Mouse (Mus musculus) thymus, adult 2 months (tissue): ENCODE data around the gene Agbl2. TPM values are rescaled to one million over a fixed set of nuclear protein-coding genes. Genes with fewer than 3 reads are reported as not detected.

Experiments
- DNase-seq: peaks from one replicate; pipeline ENCODE4 v3.0.0; 2021
- H3K27ac ChIP-seq: fragments of 200-500 bp; 2 replicates; pipeline ENCODE4 v1.5.1; 2012; ENCODE audit warnings: low read length, control low read depth; ENCODE audit not compliant: control insufficient read depth, insufficient read depth
- H3K27me3 ChIP-seq: fragments of 200-500 bp; 2 replicates; pipeline ENCODE4 v1.6.1; 2012; ENCODE audit warnings: mild to moderate bottlenecking, low read length, moderate library complexity, mixed read lengths; ENCODE audit not compliant: control insufficient read depth, insufficient read depth
- H3K36me3 ChIP-seq: fragments of 200-500 bp; 2 replicates; pipeline ENCODE4 v1.6.1; 2012; ENCODE audit warnings: mild to moderate bottlenecking, low read length, moderate library complexity; ENCODE audit not compliant: control insufficient read depth, insufficient read depth
- H3K4me1 ChIP-seq: fragments of 200-500 bp; replicated peaks from 2 replicates; pipeline ENCODE4 v1.6.1; 2012; ENCODE audit warnings: low read length; ENCODE audit not compliant: control insufficient read depth, insufficient read depth
- H3K4me3 ChIP-seq: fragments of 200-500 bp; 2 replicates; pipeline ENCODE4 v1.5.1; 2012; ENCODE audit warnings: mild to moderate bottlenecking, low read length, control low read depth, moderate library complexity; ENCODE audit not compliant: control insufficient read depth, insufficient read depth
- CTCF ChIP-seq: fragments of 200-500 bp; IDR thresholded peaks from 2 replicates; pipeline ENCODE4 v1.5.1; 2012; ENCODE audit warnings: mild to moderate bottlenecking, control low read depth, low read length, moderate library complexity, borderline replicate concordance; ENCODE audit not compliant: control insufficient read depth, poor library complexity, insufficient read depth; ENCODE audit errors: extremely low read depth
- POLR2A ChIP-seq: fragments of 200-500 bp; IDR thresholded peaks from 2 replicates; pipeline ENCODE4 v1.6.1; 2012; ENCODE audit warnings: mild to moderate bottlenecking, low read length, control low read depth, moderate library complexity; ENCODE audit not compliant: control insufficient read depth, poor library complexity, insufficient read depth; ENCODE audit errors: extremely low read depth
- WGBS: fragments of 180-500 bp; shearing (Covaris S2); methylation state at CpG from one replicate; pipeline ENCODE4 v1.1.7; 2018; 5-methylcytosine and 5-hydroxymethylcytosine counted together
- polyA plus RNA-seq: library from polyadenylated mRNA; depleted of rRNA; stranded (reverse); fragments of >200 nt; gene quantifications from 2 replicates; pipeline ENCODE4 v1.2.3, GENCODE M21; 2012

The Agbl2 gene
- polyA plus RNA-seq, 1 experiment = 0.44 TPM

DNA sequence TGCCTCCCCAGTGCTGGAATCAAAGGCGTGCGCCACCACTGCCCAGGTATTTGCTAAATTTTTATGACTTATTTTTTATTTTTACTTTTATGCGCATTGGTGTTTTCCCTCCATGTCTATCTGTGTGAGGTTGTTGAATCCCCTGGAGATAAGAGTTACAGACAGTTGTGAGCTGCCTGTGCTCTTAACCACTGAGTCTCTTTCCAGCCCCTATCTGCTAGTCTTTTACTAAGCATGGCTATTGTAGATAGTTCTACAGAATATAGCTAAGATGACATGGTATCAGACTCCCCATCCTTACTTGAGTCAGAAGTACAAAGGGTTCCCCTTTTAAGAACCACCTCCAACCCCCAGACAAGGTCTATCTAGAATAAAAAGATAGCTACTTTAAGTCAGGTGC is 28.3 kb upstream of the Agbl2 start:
- peaks cover 2% of the 10 kb centered on the region for H3K4me1 ChIP-seq
- DNase-seq = no peak
- H3K27ac ChIP-seq = no peak overlapping the region
- peaks cover 82% of the 10 kb centered on the region for H3K36me3 ChIP-seq
- no peak overlapping the region for H3K4me3 ChIP-seq
- TF ChIP-seq CTCF (no peak), POLR2A (no peak)
- H3K27me3 ChIP-seq = no peaks in the 10 kb centered on the region
- 100% methylated on average over 3 of the region's 3 CpGs for WGBS

DNA sequence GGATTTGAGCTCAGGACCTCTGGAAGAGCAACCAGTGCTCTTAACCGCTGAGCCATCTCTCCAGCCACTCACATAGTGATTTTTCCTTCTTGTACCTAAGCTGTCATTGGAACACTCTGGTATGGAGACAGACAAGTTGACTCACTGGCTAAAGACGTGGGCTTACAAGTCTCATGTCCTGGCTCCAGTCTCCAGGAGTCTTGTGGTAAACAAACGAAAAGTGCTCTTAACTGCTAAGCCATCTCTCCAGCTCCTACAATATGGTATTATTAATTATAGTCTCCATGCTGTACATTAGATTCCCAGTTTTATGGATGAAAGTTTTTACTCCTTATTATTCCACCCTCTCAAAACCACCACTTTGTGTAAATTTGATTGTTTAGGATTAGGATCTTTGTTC is 17.4 kb upstream of the Agbl2 start:
- 98% methylated on average over 3 of the region's 3 CpGs for WGBS
- Histone ChIP-seq H3K27ac (no peak overlapping the region), H3K36me3 (peaks cover 90% of the 10 kb centered on the region), H3K4me3 (no peak overlapping the region), H3K4me1 (no peaks in the 10 kb centered on the region), H3K27me3 (no peaks in the 10 kb centered on the region)
- TF ChIP-seq CTCF (no peak), POLR2A (no peak)
- DNase-seq = no peak

DNA sequence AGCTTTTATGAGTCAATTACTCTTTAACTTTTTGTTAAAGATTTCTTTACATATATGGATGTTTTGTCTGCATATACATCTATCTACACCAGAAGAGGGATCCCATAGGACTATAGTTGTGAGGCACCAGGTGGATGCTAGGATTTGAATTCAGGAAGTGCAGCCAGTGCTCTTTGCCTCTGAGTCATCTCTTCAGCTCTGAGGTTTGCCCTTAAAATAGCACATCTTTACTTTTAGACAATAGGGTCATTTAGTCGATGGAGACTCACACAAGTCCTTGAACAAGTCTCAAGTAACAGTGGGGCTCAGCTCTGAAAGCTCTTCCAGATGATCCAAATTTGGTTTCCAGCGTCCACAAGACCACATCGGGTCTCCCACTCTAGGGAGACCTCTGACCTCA is 1.2 kb upstream of the Agbl2 start:
- TF ChIP-seq CTCF (no peak), POLR2A (no peak)
- Histone ChIP-seq H3K36me3 (peaks cover 41% of the 10 kb centered on the region), H3K27ac (no peak overlapping the region), H3K27me3 (no peaks in the 10 kb centered on the region; the same call in 1 of the 2 replicates), H3K4me3 (no peak overlapping the region), H3K4me1 (0 out of 2 replicates have a peak, but pooled peaks cover 3% of the 10 kb centered on the region)
- WGBS = 62% methylated on average over 3 of the region's 3 CpGs
- DNase-seq = no peak

DNA sequence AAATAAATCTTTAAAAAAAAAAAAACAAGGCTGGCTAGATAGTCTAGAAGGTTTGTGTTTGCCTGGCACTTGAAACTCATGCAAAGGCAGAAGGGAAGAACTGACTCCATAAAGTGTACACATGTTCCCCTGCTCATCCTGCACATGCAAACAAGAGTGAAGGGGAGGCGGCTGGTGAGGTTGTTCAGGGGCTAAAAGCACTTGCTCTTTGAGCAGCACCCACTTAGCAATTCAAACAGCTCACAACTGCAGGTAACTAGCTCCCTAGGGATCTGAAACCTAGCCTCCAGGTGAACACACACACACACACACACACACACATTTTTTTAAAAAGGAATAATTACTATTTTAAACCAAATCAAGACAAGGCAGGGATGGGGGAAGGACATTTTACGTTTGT is 589 bp upstream of the Agbl2 start:
- 76% methylated on average over 2 of the region's 2 CpGs for WGBS
- no peak overlapping the region for H3K4me3 ChIP-seq
- H3K36me3 ChIP-seq = peaks cover 35% of the 10 kb centered on the region
- H3K27me3 ChIP-seq = no peaks in the 10 kb centered on the region; the same call in 1 of the 2 replicates
- H3K4me1 ChIP-seq = 0 out of 2 replicates have a peak, but pooled peaks cover 3% of the 10 kb centered on the region
- TF ChIP-seq CTCF = no peak
- no peak for DNase-seq
- H3K27ac ChIP-seq = no peak overlapping the region

DNA sequence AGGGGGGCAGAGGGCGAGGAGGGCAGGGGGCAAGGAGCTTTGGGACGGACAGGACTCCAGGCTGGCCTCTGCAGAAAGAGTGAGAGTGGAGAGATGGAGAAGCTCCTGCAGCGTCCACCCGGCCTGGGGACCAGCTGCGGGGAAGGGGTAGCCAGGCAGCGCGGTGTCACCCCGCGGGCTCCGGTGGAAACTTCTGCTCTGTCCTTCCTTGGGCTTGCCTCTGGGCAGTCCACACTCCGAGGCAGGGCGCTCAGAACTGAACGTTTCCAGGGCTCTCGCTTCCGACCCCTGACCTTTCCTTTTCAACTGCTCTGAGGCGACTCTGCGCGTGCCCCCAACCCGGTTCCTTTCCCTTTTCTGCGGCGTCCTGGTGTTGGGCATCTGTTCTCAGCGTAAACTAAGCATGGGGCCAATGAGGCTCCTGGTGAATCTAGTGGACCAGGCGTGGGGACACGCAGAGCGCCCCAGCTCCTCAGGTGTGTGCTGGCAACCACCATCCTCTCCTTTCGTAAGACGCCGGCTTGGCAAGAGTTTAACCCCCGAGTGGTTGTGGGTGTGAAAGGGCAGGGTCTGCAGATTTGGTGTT is 467 bp downstream of the Agbl2 start:
- WGBS = 5% methylated on average over 29 of the region's 29 CpGs
- DNase-seq = peak; percentile 3
- H3K36me3 ChIP-seq = peaks cover 24% of the 10 kb centered on the region
- H3K27ac ChIP-seq = no peak overlapping the region
- H3K4me3 ChIP-seq = peak overlapping the region; percentile 21; the same call in 1 of the 2 replicates
- no peak for TF ChIP-seq CTCF
- TF ChIP-seq POLR2A = no peak
- no peaks in the 10 kb centered on the region; the same call in 1 of the 2 replicates for H3K27me3 ChIP-seq
- 0 out of 2 replicates have a peak, but pooled peaks cover 3% of the 10 kb centered on the region for H3K4me1 ChIP-seq

DNA sequence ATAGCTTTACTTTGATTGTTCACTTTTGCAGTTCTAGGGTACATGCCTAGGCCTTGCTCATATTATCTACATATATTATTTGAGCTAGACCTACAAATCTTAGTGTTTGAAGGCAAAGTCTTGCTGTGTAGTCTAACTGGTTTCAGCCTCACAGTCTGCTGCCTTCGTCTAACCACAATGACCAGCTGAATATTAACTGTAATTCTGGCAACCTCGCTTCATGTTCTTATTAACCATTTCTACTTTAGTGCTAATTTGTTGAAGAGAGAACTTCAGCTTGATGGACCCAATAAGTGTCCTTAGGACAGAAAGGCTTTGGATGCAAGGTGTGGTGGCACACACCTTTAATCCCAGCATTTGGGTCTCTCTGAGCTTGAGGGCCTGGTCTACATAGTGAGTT is 5.6 kb downstream of the Agbl2 start:
- 75% methylated on average over 2 of the region's 2 CpGs for WGBS
- TF ChIP-seq POLR2A (no peak), CTCF (no peak)
- H3K4me3 ChIP-seq = no peak overlapping the region

More for the DNA sequence above, 5.6 kb downstream of the Agbl2 start:
- no peak for DNase-seq
- no peaks in the 10 kb centered on the region for H3K4me1 ChIP-seq
- no peaks in the 10 kb centered on the region for H3K36me3 ChIP-seq
- no peak overlapping the region for H3K27ac ChIP-seq
- H3K27me3 ChIP-seq = no peaks in the 10 kb centered on the region
